Mouse (Mus musculus): ENCODE measurements around the gene Paqr8.

Paqr8 gene

GRCm38 (mm10) chr1:20890404-20890921 lies at the start of gene Paqr8:
Paqr8 (plus strand) TSS chr1:20890606.
- peak; percentile 65 to 70 for DNase-seq

GRCm38 (mm10) chr1:20856924-20857902 lies 33.2 kb upstream of the Paqr8 start:
- no peak for DNase-seq

- DNase-seq, result no peak
Measured at GRCm38 (mm10) chr1:20860775-20861174, 29.6 kb upstream of the Paqr8 start.

- DNase-seq, result no peak
Measured at GRCm38 (mm10) chr1:20861865-20862264, 28.5 kb upstream of the Paqr8 start.

GRCm38 (mm10) chr1:20863452-20864172 lies 26.8 kb upstream of the Paqr8 start:
- DNase-seq, result no peak

- no peak for DNase-seq
Measured at GRCm38 (mm10) chr1:20867241-20867902, 23.0 kb upstream of the Paqr8 start.

- no peak for DNase-seq
Measured at GRCm38 (mm10) chr1:20868036-20868435, 22.4 kb upstream of the Paqr8 start.

GRCm38 (mm10) chr1:20870887-20871286 lies 19.5 kb upstream of the Paqr8 start:
- no peak for DNase-seq

- DNase-seq, result no peak
Measured at GRCm38 (mm10) chr1:20872496-20872895, 17.9 kb upstream of the Paqr8 start.

- no peak for DNase-seq
Measured at GRCm38 (mm10) chr1:20874061-20874460, 16.3 kb upstream of the Paqr8 start.

- DNase-seq, result no peak
Measured at GRCm38 (mm10) chr1:20877355-20877754, 13.1 kb upstream of the Paqr8 start.

- no peak for DNase-seq
Measured at GRCm38 (mm10) chr1:20879361-20879760, 11.0 kb upstream of the Paqr8 start.

- DNase-seq, result no peak
Measured at GRCm38 (mm10) chr1:20883079-20883478, 7.3 kb upstream of the Paqr8 start.

GRCm38 (mm10) chr1:20889677-20890403 lies 566 bp upstream of the Paqr8 start:
- no peak for DNase-seq

GRCm38 (mm10) chr1:20890941-20891399 lies 564 bp downstream of the Paqr8 start:
- peak; percentile 55 to 71 for DNase-seq

GRCm38 (mm10) chr1:20893059-20893458 lies 2.7 kb downstream of the Paqr8 start:
- DNase-seq, result no peak

GRCm38 (mm10) chr1:20898391-20898790 lies 8.0 kb downstream of the Paqr8 start:
- DNase-seq, result no peak

GRCm38 (mm10) chr1:20900336-20900735 lies 9.9 kb downstream of the Paqr8 start:
- no peak for DNase-seq

- DNase-seq, result no peak
Measured at GRCm38 (mm10) chr1:20905501-20906127, 15.2 kb downstream of the Paqr8 start.

GRCm38 (mm10) chr1:20906128-20906515 lies 15.7 kb downstream of the Paqr8 start:
- DNase-seq, result no peak

GRCm38 (mm10) chr1:20908541-20908940 lies 18.1 kb downstream of the Paqr8 start:
- DNase-seq, result no peak

- DNase-seq, result no peak
Measured at GRCm38 (mm10) chr1:20912115-20912514, 21.7 kb downstream of the Paqr8 start.

Measured in thymus, adult 18-20 months (tissue).